Mouse (Mus musculus): ENCODE measurements at regions not wholly inside any gene's neighbourhood (a gene's known extent, or its start where the extent isn't known, plus 50 kb on each side); places are given as distances from the start of the nearest gene placed in this dataset.

DNA sequence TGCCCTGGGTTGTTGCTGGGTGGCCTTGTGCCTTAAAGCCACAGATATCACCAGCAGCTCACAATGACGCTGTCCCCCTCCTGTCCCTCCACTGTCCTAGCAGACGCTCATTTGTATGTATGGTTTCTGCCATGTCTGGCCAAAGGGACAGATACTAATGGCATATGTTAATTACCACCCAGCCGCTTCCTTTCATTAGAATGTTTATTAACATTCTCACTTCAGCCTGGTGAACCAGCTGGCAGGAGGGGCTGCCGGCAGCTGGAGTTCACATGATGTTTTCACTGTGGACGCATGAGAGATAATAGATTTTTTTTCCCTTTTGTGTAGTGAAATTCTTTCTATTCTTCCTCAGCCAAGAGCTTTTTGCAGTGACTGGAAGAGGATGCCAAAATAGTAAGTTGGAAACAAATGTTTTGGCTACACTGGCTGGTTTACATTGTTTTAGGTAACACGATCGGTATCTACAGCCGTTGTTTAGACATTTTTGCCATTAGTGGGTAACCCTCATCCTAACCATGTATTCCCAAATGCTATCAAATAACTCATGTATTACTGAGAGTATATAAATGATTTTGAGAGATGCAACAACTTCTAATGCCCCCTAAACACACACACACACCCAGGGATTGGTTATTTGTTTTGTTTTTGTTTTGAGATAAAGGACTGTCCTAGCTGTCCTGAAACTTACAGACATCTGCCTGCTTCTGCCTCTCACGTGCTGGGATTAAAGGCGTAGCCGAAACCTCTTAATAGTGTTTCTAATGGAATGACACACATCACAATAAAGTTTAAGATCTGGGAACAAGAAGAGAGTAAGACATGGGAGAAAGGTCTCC is 83.0 kb upstream of the Tsc22d1 start:
- no peaks in the 10 kb centered on the region for H3K4me1 ChIP-seq (ENCODE audit: control insufficient read depth, insufficient read depth, low read length)
- H3K36me3 ChIP-seq (ENCODE audit: control insufficient read depth, insufficient read depth, low read length) = no peaks in the 10 kb centered on the region
- no peak for TF ChIP-seq POLR2A (IDR thresholded peaks at IDR 0.05; ENCODE audit: borderline replicate concordance, extremely low read depth, insufficient read depth, insufficient read length)
- DNase-seq (ENCODE audit: low spot score) (peak; percentile 32), ATAC-seq (ENCODE audit: low FRiP score, low read depth) (no peak)
- no peaks in the 10 kb centered on the region for H3K9me3 ChIP-seq (ENCODE audit: control insufficient read depth, low read length)
- no peak overlapping the region for H3K9ac ChIP-seq (ENCODE audit: low read depth, low read length, severe bottlenecking)
- H3K27me3 ChIP-seq (ENCODE audit: control insufficient read depth, insufficient read depth, low read length) = no peaks in the 10 kb centered on the region
- H3K4me3 ChIP-seq (replicated peaks; ENCODE audit: low read length) = no peak overlapping the region
- WGBS = 58% methylated on average over 11 of the region's 11 CpGs
- H3K4me2 ChIP-seq (replicated peaks; ENCODE audit: low read depth, low read length, severe bottlenecking) = no peak overlapping the region
- no peak overlapping the region for H3K27ac ChIP-seq (replicated peaks; ENCODE audit: low read depth, low read length)

DNA sequence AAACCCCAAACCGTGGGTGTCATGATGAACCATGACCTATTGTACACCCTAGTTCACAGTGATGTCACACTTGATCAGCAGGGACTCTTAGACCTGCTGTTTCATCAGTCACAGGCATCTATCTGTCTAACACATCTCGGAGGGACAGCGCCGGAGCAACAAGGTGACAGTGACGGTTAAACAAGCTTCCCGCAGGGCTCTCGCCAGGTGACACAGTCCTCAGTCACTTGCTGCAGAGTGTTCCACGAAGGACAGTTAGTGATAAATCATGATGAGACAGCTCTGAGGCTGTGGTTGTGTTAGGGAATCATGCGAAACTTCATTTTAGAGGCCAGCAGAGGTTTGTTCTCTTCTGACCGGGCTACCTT is 82.4 kb upstream of the Tsc22d1 start:
- no peaks in the 10 kb centered on the region for H3K9me3 ChIP-seq (ENCODE audit: control insufficient read depth, low read length)
- ATAC-seq (ENCODE audit: low FRiP score, low read depth) = no peak
- H3K4me2 ChIP-seq (replicated peaks; ENCODE audit: low read depth, low read length, severe bottlenecking) = no peak overlapping the region
- no peak overlapping the region for H3K9ac ChIP-seq (ENCODE audit: low read depth, low read length, severe bottlenecking)
- H3K4me3 ChIP-seq (replicated peaks; ENCODE audit: low read length) = no peak overlapping the region
- H3K27me3 ChIP-seq (ENCODE audit: control insufficient read depth, insufficient read depth, low read length) = no peaks in the 10 kb centered on the region
- no peaks in the 10 kb centered on the region for H3K4me1 ChIP-seq (ENCODE audit: control insufficient read depth, insufficient read depth, low read length)
- TF ChIP-seq POLR2A (IDR thresholded peaks at IDR 0.05; ENCODE audit: borderline replicate concordance, extremely low read depth, insufficient read depth, insufficient read length) = no peak
- H3K27ac ChIP-seq (replicated peaks; ENCODE audit: low read depth, low read length) = no peak overlapping the region
- WGBS = 75% methylated on average over 10 of the region's 10 CpGs
- no peak for DNase-seq (ENCODE audit: low spot score)
- H3K36me3 ChIP-seq (ENCODE audit: control insufficient read depth, insufficient read depth, low read length) = no peaks in the 10 kb centered on the region

DNA sequence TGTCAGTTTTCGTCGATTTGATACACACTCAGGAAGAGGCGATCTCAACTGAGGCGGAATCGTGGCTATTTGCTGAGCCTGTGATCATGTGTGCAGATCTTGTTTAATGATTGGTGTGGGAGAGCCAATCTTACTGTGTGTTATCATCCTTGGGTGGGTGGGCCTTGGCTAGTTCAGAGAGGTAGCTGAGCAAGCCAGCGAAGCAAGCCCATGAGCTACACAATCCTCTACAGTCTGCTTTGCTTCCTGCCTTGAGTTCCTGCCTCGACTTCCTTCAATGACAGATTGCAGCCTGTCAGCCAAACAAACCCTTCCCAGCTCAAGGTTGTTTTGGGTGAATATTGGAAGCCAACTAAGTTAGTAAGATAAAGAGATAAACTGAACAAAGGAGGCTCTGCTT is 74.0 kb upstream of the Tsc22d1 start:
- Histone ChIP-seq H3K27me3 (ENCODE audit: control insufficient read depth, insufficient read depth, low read length) (no peaks in the 10 kb centered on the region), H3K9ac (ENCODE audit: low read depth, low read length, severe bottlenecking) (no peak overlapping the region), H3K27ac (replicated peaks; ENCODE audit: low read depth, low read length) (no peak overlapping the region), H3K4me1 (ENCODE audit: control insufficient read depth, insufficient read depth, low read length) (no peaks in the 10 kb centered on the region), H3K4me2 (replicated peaks; ENCODE audit: low read depth, low read length, severe bottlenecking) (no peak overlapping the region), H3K36me3 (ENCODE audit: control insufficient read depth, insufficient read depth, low read length) (no peaks in the 10 kb centered on the region), H3K9me3 (ENCODE audit: control insufficient read depth, low read length) (no peaks in the 10 kb centered on the region), H3K4me3 (replicated peaks; ENCODE audit: low read length) (no peak overlapping the region)
- DNase-seq (ENCODE audit: low spot score) (no peak), ATAC-seq (ENCODE audit: low FRiP score, low read depth) (no peak)
- TF ChIP-seq POLR2A (IDR thresholded peaks at IDR 0.05; ENCODE audit: borderline replicate concordance, extremely low read depth, insufficient read depth, insufficient read length) = no peak
- 88% methylated on average over 7 of the region's 7 CpGs for WGBS

DNA sequence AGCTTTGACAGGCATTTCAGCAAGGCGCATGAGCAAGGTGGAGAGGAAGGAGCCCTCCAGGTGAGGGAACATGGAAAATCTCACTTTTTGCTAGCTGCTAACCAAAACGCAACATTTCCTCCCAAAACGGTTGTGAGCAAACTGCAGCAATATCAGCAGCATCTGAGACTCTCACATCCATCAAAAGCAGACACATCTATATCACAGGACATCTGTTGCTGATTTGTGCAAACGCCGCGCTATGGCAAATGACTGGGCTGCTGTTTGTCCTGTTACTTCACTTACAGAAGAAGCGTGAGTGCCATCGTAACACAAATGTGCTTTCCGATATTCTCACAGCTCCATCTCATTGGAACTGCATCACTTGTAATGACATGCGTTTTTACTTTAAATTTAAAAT is 73.5 kb upstream of the Tsc22d1 start:
- H3K9me3 ChIP-seq (ENCODE audit: control insufficient read depth, low read length) = no peaks in the 10 kb centered on the region
- no peak overlapping the region for H3K4me3 ChIP-seq (replicated peaks; ENCODE audit: low read length)
- TF ChIP-seq POLR2A (IDR thresholded peaks at IDR 0.05; ENCODE audit: borderline replicate concordance, extremely low read depth, insufficient read depth, insufficient read length) = no peak
- H3K4me1 ChIP-seq (ENCODE audit: control insufficient read depth, insufficient read depth, low read length) = no peaks in the 10 kb centered on the region
- H3K9ac ChIP-seq (ENCODE audit: low read depth, low read length, severe bottlenecking) = no peak overlapping the region
- no peak overlapping the region for H3K4me2 ChIP-seq (replicated peaks; ENCODE audit: low read depth, low read length, severe bottlenecking)
- no peak for ATAC-seq (ENCODE audit: low FRiP score, low read depth)
- no peaks in the 10 kb centered on the region for H3K27me3 ChIP-seq (ENCODE audit: control insufficient read depth, insufficient read depth, low read length)
- H3K36me3 ChIP-seq (ENCODE audit: control insufficient read depth, insufficient read depth, low read length) = no peaks in the 10 kb centered on the region
- H3K27ac ChIP-seq (replicated peaks; ENCODE audit: low read depth, low read length) = no peak overlapping the region
- DNase-seq (ENCODE audit: low spot score) = no peak
- WGBS = 45% methylated on average over 10 of the region's 10 CpGs

DNA sequence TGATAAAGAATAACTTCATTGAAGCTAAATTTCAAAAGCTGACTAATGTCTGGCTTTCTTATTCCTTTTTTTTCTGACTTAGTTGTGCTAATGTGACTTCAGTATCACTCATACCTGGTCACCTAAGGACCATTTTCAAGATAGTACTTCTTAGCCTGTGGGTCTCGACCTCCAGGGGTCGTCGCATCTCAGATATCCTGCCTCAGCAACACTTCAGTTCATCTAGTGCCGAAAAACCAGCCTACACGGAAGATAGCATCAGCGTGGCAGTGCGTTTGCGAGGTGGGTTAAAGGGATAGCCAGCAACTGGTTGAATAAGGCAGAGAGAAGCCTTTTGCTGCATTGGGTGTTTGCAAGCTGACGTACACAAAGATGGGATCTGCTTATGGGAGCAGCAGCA is 62.9 kb upstream of the Tsc22d1 start:
- no peaks in the 10 kb centered on the region for H3K27me3 ChIP-seq (ENCODE audit: control insufficient read depth, insufficient read depth, low read length)
- H3K36me3 ChIP-seq (ENCODE audit: control insufficient read depth, insufficient read depth, low read length) = no peaks in the 10 kb centered on the region
- TF ChIP-seq POLR2A (IDR thresholded peaks at IDR 0.05; ENCODE audit: borderline replicate concordance, extremely low read depth, insufficient read depth, insufficient read length) = no peak
- H3K9ac ChIP-seq (ENCODE audit: low read depth, low read length, severe bottlenecking) = no peak overlapping the region
- no peak overlapping the region for H3K4me2 ChIP-seq (replicated peaks; ENCODE audit: low read depth, low read length, severe bottlenecking)
- no peak overlapping the region for H3K27ac ChIP-seq (replicated peaks; ENCODE audit: low read depth, low read length)
- 53% methylated on average over 9 of the region's 9 CpGs for WGBS
- H3K9me3 ChIP-seq (ENCODE audit: control insufficient read depth, low read length) = no peaks in the 10 kb centered on the region
- DNase-seq (ENCODE audit: low spot score) (no peak), ATAC-seq (ENCODE audit: low FRiP score, low read depth) (no peak)
- H3K4me3 ChIP-seq (replicated peaks; ENCODE audit: low read length) = no peak overlapping the region
- no peaks in the 10 kb centered on the region for H3K4me1 ChIP-seq (ENCODE audit: control insufficient read depth, insufficient read depth, low read length)

Data from limb, embryonic 14.5 days (tissue).